Mouse (Mus musculus) spleen, adult 2 months (tissue): ENCODE measurements around the gene Il20rb.

Experiments
- CTCF ChIP-seq: fragments of 200-500 bp; IDR thresholded peaks from 2 replicates; pipeline ENCODE4 v1.5.1; 2011; ENCODE audit warnings: mild to moderate bottlenecking, inconsistent platforms; ENCODE audit not compliant: insufficient read depth, insufficient read length, insufficient replicate concordance; ENCODE audit errors: extremely low read depth
- POLR2A ChIP-seq: fragments of 200-500 bp; IDR thresholded peaks from 2 replicates; pipeline ENCODE4 v1.6.1; 2011; ENCODE audit warnings: low read depth, low read length, inconsistent platforms

GRCm38 (mm10) chr9:100507581-100507980, 21.0 kb upstream of the Il20rb start:
- TF ChIP-seq CTCF (no peak), POLR2A (no peak)
